Mouse (Mus musculus) mesoderm, embryonic 11.5 days (tissue): Measurements from ENCODE around the gene Ttll2.
A peak's percentile ranks its signal among the peaks of the same experiment; 100 is the strongest.
"Not testable (repeated sequence)": the region's sequence is repeated elsewhere in the genome, so short reads cannot be mapped to it uniquely, and the experiment has no call there.

Source experiments
- DNase-seq: peaks from one replicate; pipeline ENCODE4 v3.0.0-alpha.2; 2012; ENCODE audit warnings: low read depth, low spot score

The Ttll2 gene

DNA sequence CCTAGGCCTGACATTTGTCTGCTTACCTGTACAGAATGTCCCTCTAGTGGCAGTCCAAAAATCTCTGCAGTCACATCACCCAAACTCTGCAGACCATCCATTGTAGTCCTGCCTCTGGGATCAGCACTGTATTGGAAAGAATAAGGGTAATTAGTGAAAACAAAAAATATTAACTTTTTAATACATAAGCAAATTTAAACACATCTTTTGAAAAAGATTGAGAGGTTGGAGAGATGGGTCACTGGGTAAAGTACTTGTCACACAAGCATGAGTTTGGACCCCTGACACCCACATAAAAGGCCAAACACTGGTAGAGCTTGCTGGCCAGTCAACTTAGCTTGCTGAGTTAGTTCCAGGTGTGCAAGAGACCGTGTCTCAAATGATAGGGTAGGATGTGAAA lies at the start of gene Ttll2:
Ttll2 (minus strand) TSS at position 101 of the 400 bp plus-strand sequence.
- DNase-seq = not testable (repeated sequence)

DNA sequence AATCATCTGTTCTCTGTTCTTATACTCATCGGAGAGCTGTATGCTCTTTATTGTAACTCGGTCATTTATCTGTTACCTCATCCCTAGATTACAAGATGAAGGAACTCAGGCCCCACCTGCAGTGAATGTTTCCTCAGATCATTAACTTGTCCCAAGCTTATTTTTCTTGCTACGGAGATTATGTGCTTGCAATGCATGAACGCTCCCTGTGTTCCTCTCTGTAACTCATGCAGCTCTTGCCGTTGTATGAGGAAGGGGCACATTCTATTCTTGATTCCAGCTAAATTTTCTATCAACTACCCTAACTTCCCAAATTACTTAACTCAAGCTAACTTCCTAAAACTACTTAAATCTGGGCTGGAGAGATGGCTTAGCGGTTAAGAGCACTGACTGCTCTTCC lies 47.3 kb upstream of the Ttll2 start:
- not testable (repeated sequence) for DNase-seq

DNA sequence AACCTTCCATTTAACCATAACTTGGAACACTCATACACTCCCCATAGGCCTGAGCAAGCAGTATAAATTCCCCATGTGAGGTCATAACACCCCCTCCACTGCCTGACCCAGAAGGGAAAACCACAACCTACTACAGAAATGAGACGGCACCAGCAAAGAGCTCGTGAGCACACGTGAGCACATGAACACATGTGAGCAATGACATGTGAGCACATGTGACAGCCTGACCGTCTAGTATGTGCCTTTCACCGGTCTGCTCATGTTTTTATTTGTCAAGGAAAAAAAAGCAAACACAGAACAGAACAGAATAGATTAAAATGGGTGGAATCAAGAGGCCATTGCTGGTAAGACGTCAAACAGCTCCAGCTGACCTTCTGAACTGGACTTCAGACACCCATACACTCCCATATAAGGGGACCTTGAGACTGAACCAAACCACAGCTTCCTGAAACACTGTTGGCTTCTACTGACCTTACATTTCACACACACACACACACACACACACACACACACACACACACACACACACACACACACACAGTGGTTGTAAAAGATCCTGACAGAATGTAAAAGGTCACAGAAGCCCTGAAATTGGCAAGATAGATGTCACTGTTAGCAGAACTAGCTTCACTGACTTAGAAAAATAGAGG lies 45.8 kb upstream of the Ttll2 start:
- not testable (repeated sequence) for DNase-seq

- not testable (repeated sequence) for DNase-seq
Observed at GRCm38 (mm10) chr17:7397079-7397478, 44.6 kb upstream of the Ttll2 start.

DNA sequence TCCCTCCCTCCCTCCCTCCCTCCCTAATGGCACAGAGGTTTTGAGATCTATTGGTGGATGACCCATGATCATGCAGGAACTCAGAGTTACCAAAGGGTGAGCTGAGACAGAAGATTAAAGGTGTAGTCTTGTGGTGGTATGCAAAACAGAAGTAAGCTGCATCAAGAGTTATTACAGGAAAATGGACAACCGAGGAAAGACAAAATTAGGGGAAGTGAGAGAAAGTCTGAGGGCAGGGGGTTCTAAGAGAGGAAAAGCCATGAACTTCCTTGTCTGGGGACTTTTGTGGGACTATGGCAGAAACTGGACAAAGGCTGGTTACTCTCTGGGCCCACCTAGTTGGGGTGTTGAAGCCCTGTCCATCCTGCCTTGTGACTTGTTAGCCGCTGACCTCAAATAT lies 43.8 kb upstream of the Ttll2 start:
- not testable (repeated sequence) for DNase-seq

- DNase-seq = not testable (repeated sequence)
Observed at GRCm38 (mm10) chr17:7395671-7396070, 43.2 kb upstream of the Ttll2 start.

GRCm38 (mm10) chr17:7395116-7395515 lies 42.6 kb upstream of the Ttll2 start:
- not testable (repeated sequence) for DNase-seq

DNA sequence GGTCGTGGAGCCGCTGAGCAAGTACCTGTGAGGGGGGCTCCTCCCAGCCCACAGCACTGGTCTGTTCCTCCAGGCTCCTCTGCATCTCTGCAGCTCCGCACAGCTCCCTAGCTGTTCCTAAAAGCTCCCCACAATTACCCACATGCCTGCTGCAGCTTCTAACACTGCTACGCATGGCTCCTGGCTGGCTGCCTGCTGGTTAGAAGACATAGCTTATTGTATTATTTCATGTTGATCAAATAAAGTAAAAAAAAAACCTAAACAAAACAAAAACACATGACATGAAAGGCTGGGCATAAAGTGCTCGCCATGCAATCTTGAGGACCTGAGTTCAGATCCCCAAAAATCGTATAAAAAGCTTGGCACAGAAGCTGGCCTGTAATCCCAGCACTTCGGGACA lies 37.4 kb upstream of the Ttll2 start:
- not testable (repeated sequence) for DNase-seq

DNA sequence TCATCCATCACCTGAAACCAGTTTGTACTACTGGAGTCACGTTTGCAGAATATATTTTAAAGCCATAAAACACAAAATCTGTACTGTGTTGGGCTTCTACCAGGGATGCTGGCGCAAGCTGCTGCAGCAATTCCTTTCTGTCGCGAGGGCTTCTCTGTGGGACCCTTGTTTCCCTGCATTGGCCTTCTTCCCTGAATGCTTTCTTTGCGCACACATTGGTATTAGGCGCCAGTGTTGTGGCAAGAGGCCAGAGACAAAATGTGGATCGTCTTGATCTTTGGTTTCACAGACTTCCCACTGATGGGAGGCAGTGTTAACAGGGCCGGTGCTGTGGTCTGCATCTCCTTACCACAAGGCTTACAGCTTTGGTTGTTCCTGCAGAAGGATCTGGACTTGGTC lies 36.5 kb upstream of the Ttll2 start:
- DNase-seq = not testable (repeated sequence)

DNA sequence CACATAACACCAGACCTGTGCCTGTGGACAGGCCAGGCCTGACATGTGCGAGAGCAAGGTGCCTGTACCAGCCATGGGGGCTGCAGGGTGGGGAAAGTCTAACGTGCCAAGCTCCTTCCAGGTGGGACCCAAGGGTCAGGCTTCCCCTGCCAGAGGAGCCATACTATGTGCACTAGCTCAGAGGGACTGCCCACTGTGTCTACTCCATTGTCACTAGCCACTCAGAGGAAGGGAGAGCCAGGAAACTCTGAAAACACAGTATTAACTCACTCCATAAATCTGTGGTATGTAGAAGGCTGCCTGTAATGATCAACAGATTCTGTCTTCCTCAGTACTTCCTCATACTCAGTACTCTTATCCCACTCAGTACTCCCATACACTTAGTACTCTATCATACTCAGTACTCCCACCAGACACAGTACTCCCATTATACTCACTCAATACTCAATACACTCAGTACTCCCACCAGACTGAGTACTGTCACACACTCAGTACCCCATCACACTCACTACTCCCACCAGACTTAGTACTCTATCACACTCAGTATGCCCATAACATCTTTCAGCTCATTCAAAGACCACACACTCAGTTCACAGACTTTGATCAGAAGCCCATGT lies 36.0 kb upstream of the Ttll2 start:
- not testable (repeated sequence) for DNase-seq

- not testable (repeated sequence) for DNase-seq
Observed at GRCm38 (mm10) chr17:7386016-7386415, 33.5 kb upstream of the Ttll2 start.

DNA sequence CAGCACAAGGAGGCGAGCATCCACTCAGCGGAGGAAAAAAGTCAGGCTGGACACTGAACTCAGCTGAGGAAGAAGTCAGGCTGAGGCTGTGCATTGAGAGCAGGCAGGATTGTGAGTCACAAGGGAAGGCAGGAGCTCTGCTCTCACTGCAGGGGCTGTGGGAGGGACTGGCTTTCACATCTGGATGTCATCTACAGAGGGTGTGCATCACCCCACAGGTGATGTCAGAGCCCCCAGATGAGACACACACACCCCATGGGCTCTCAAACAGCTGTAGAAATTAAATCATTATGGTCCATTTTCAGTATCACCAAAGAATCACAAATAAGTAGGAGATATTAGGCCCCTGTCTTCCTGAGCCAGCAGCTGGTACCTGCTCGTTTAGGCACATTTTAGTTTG lies 32.9 kb upstream of the Ttll2 start, which contains the start of gene Unc93a2:
Unc93a2 (minus strand) TSS at position 101 of the 400 bp plus-strand sequence.
- not testable (repeated sequence) for DNase-seq

DNA sequence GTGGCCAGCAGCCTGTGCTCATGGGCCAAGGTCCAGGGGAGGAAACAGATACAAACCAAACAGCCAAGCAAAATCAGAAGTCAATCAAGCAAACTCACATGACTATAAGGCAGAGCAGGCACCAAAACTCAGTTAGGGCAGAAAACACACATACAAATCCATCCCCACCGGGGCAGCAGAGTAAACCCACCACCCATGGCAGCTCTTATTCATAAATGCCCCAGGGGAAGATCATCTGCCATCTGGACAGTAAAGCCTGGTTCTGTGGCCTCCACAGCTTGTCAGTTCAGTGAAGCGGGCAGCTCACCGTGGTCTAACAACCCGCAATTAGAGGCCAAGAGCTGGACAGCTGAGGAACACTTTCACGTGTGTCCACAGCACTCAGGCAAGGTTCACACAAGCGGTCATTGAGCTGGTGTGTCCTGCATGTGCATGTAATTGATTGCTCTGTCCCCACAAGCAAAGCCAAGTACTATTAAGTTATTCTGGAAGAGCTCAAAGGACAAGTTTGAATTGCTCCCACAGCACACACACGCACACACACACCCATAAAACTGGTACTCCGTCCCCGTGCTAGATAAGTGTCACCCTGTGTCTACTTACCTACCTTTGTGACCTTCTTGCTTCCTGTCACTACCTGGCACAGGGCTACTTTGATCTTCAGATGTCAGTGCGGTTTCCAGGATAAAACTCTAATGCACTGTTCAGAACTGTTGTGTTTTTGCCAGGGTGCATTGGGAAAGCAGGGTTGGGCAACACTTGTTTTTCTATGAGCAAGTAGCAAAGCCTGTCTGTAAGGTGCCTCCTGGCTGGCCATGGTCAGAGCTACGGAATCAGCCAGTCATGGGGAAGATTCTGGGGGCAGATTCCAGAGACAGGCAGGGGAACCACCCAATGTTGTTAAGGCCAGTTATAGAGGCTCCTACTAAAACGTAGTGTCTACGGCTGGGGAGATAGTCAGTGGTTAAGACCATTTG lies 31.0 kb upstream of the Ttll2 start:
- DNase-seq = not testable (repeated sequence)

- DNase-seq = not testable (repeated sequence)
Observed at GRCm38 (mm10) chr17:7382711-7383110, 30.2 kb upstream of the Ttll2 start.

- DNase-seq = not testable (repeated sequence)
Observed at GRCm38 (mm10) chr17:7377907-7378306, 25.4 kb upstream of the Ttll2 start.

DNA sequence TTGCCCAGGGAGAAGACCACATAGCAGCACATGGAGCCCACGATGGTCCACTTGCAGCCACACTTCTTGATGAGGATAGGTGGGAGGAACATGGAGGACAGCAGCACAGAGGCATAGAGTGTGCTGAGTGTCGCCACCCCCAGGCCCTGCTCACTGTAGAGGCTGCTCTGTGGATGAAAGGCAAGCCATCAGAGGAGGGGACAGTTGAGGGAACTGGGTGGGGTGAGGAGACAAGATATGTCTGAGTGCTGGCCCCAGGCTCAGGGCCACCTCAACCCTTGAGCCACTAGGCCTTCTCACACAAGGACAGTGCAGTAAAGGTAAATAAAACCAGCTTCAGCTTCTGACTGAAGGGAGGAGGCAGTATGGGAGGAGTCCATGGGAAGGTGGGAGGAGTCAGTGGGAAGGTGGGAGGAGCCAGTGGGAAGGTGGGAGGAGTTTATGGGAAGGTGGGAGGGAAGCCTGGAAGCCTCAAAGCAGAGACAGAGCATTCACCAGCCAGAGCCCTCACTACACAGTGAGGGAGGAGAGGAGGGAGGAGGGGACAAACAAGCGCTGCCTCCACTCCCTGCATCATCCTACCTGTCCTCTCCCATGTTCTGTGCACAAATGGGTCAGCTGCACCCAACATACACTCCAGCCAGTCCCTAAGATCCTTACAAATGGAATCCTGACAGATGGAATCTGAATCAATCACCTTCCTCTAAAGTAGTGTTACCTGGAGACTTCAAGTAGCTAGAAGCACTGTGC lies 24.6 kb upstream of the Ttll2 start:
- DNase-seq = not testable (repeated sequence)

GRCm38 (mm10) chr17:7371879-7372278 lies 19.4 kb upstream of the Ttll2 start, which contains the start of gene Gm49630:
TSS of gene Gm49630 (minus strand) at chr17:7371979.
- not testable (repeated sequence) for DNase-seq

DNA sequence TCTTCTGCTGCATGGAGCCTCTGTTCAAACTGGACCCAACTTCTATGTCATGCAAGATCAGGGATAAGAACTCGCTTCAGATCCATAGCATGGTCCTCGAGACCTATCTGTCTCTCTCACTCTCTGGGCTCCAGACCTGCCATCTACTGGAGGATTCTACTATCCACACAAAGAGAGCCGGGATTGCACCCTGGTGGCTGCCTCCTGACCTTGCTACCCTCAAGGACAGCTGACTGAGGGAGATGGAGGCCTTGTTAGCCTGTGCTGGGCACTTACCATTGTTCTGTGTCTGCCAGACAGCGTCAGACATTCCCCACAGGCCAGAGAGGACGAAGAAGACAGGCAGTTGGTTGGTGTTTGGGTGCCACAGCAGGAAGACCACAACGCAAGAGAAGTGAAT lies 16.9 kb upstream of the Ttll2 start:
- not testable (repeated sequence) for DNase-seq

- DNase-seq = peak; percentile 2
Observed at GRCm38 (mm10) chr17:7366676-7367374, 14.3 kb upstream of the Ttll2 start.

GRCm38 (mm10) chr17:7366265-7366664 lies 13.8 kb upstream of the Ttll2 start:
- DNase-seq = not testable (repeated sequence)
